Mouse (Mus musculus): Measurements from ENCODE around the gene Gns. TPM values are rescaled to one million over a fixed set of nuclear protein-coding genes. Genes with fewer than 3 reads are reported as not detected.

Gene Gns
- polyA plus RNA-seq, 1 experiment from 2014 or later = 36.9 TPM

DNA sequence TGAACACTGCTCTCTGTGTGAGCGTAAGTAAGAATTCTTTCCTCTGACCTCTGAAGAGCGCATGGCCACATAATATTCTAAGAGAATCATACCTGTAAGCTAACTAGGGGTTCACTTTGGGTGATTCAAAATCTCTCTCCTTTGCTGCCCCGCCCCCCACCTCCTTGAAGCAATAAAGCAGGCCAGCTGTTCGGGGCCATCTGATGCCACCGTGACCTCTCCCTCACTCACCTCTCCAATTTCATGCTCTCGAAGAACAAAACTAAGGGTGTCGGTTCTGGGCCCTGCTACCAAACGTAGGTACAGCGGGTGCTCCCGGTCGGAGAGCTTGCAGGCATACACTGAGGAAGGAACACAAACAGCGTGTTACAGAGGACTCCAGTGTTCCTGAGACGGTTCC, 49.2 kb downstream of the Gns start:
- H3K4me3 ChIP-seq (replicated peaks) = no peak overlapping the region
- H3K4me2 ChIP-seq (replicated peaks) = no peak overlapping the region
- no peak overlapping the region for H3K27ac ChIP-seq
- H3K9ac ChIP-seq (replicated peaks) = no peak overlapping the region
- no peaks in the 10 kb centered on the region for H3K9me3 ChIP-seq
- WGBS = 89% methylated on average over 13 of the region's 13 CpGs
- H3K36me3 ChIP-seq = no peaks in the 10 kb centered on the region
- no peaks in the 10 kb centered on the region for H3K27me3 ChIP-seq
- H3K4me1 ChIP-seq (replicated peaks) = peaks cover 8% of the 10 kb centered on the region; the same call in 1 of the 2 replicates
- ATAC-seq = no peak

DNA sequence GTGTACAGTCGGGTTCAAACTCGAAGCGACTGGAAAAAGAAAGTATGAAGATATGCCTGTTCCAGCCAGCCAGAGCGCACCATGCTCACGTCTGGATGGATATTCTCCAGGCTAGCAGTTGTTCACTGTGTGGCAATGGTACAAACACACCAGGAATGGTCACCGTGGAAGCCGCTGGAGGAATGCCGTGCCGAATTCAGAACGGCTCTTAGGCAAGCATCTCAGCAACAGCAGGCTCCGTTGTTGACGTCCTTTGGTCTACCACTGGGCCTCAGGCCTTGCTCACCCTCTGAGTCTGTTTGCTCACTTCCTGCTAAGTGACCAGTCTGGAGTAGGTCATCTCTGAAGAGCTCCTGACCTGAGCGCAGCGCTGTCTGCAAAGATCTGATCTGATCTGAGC, 53.9 kb downstream of the Gns start:
- no peak for ATAC-seq
- Histone ChIP-seq H3K27ac (no peak overlapping the region), H3K9ac (replicated peaks) (no peak overlapping the region), H3K4me1 (replicated peaks) (peaks cover 20% of the 10 kb centered on the region), H3K36me3 (no peaks in the 10 kb centered on the region), H3K27me3 (no peaks in the 10 kb centered on the region), H3K9me3 (no peaks in the 10 kb centered on the region), H3K4me2 (replicated peaks) (no peak overlapping the region), H3K4me3 (replicated peaks) (no peak overlapping the region)
- WGBS = 74% methylated on average over 14 of the region's 14 CpGs

DNA sequence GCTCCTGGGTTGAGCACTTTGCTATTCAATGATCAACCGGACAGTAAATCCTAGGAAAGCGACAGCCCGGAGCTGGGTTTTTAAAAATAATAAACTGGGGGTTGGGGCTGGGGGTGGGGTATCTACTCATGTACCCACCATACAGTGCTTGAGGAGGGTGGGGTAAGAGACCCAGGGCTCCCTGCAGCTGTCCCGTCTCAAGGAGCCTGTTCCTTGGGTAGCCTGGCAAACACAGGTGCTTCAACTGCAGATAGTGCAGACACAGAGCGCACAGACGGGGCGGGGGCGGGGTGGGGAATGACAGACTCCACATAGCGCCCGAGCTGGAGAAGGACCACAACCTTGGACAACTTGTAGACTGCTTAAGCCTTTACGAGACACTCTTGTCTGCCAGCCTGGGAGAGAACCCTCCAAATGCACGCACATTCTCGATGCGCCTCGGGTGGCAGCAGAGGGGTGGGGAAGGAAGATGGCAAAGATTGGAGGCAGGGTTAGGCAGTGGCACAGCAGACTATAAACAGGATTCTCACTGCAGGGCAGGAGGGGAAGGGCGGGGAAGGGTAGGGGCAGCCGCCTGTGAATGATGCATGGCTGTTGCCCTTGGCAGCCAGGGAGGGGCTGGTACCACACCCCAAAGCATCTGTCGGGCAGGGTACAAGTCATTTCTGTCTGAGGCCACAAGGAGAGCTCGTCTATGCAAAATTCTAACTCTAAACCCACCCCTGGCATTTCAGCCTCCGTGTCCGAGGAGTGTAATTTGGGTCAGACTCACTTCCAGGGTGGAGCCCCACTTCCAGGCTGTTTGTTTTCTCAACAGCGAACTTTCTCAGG, 55.0 kb downstream of the Gns start:
- H3K9ac ChIP-seq (replicated peaks) = no peak overlapping the region
- H3K4me3 ChIP-seq (replicated peaks) = no peak overlapping the region
- peak; percentile 55 for ATAC-seq
- peaks cover 26% of the 10 kb centered on the region for H3K4me1 ChIP-seq (replicated peaks)
- no peaks in the 10 kb centered on the region for H3K27me3 ChIP-seq
- H3K36me3 ChIP-seq = no peaks in the 10 kb centered on the region
- no peak overlapping the region for H3K27ac ChIP-seq
- no peak overlapping the region for H3K4me2 ChIP-seq (replicated peaks)
- H3K9me3 ChIP-seq = no peaks in the 10 kb centered on the region
- WGBS = 74% methylated on average over 22 of the region's 22 CpGs

DNA sequence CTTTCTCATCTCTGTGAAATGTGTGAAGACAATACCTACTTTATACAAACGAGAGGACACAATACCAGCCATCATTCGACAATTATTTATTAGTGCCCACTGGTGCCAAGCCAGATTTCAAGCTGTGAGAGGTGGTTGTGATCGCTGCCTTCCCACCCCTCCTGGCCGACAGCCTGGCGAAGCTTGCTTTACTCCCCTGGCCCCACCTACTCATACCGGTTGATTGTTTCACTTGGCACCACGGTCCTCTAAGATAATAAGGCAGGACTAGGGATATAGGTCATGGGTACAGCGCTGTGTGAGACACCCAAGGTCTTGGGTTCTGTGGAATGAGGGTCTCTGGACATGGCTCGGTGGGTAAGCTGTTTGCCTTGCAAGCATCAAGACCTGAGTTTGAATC, 56.1 kb downstream of the Gns start:
- Histone ChIP-seq H3K4me3 (replicated peaks) (no peak overlapping the region), H3K9ac (replicated peaks) (no peak overlapping the region), H3K4me1 (replicated peaks) (peaks cover 26% of the 10 kb centered on the region), H3K27me3 (no peaks in the 10 kb centered on the region), H3K27ac (no peak overlapping the region), H3K36me3 (no peaks in the 10 kb centered on the region), H3K9me3 (no peaks in the 10 kb centered on the region), H3K4me2 (replicated peaks) (no peak overlapping the region)
- ATAC-seq = no peak
- 85% methylated on average over 9 of the region's 9 CpGs for WGBS

DNA sequence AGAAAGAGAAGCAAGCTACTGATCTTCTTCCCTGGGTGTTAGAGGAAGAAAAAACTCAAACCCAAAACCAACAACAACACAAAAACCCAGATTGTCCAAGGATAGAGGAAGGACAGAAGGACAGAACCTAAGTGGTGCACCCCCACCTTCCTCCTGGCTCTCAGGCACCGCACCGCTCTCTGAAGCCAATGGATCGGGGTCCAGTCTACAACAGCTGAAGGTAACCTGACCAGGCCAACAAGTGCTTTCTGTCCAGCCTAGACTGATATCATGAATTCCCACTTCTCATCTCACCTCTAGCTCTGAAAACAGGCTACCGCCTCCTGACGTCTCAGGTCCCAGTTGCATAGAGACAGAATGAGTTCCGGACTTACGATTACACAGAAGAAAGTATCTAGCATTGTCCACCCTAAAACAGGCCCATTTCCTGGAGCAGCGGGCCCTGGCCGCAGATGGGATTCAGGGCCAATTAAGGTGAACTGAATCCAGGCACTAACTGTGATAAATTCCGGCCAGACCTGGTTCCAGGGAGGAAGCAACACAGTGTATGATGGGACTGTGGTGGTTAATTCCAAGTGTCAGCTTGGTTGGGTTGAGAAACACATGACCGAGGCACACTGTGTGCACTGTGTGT, 56.9 kb downstream of the Gns start:
- Histone ChIP-seq H3K4me1 (replicated peaks) (peaks cover 26% of the 10 kb centered on the region), H3K9me3 (no peaks in the 10 kb centered on the region), H3K9ac (replicated peaks) (no peak overlapping the region), H3K36me3 (no peaks in the 10 kb centered on the region), H3K4me2 (replicated peaks) (no peak overlapping the region), H3K27ac (no peak overlapping the region), H3K4me3 (replicated peaks) (no peak overlapping the region), H3K27me3 (no peaks in the 10 kb centered on the region)
- WGBS = 94% methylated on average over 11 of the region's 11 CpGs
- no peak for ATAC-seq

DNA sequence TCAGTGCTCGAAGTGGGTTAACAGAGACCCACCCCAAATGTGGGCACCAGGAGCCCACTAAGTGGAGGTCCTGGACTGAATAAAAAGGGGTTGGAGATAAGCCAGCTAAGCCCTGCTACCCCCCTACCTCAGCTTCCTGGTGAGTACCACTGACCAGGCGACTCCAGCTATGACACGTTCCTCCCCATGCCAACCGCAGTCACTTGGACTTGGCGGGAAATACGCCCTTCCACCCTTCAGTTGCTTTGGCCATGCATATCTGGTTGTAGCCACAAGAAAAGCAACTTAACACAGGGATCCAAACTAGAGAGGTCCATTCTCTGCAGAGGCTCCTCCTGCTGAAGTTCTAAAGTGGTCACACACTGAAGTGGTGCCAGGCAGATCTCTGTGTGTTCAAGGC, 57.4 kb downstream of the Gns start:
- Histone ChIP-seq H3K27me3 (no peaks in the 10 kb centered on the region), H3K4me3 (replicated peaks) (no peak overlapping the region), H3K27ac (no peak overlapping the region), H3K36me3 (no peaks in the 10 kb centered on the region), H3K4me1 (replicated peaks) (peaks cover 26% of the 10 kb centered on the region), H3K9ac (replicated peaks) (no peak overlapping the region), H3K4me2 (replicated peaks) (no peak overlapping the region), H3K9me3 (no peaks in the 10 kb centered on the region)
- WGBS = 90% methylated on average over 6 of the region's 6 CpGs
- no peak for ATAC-seq

DNA sequence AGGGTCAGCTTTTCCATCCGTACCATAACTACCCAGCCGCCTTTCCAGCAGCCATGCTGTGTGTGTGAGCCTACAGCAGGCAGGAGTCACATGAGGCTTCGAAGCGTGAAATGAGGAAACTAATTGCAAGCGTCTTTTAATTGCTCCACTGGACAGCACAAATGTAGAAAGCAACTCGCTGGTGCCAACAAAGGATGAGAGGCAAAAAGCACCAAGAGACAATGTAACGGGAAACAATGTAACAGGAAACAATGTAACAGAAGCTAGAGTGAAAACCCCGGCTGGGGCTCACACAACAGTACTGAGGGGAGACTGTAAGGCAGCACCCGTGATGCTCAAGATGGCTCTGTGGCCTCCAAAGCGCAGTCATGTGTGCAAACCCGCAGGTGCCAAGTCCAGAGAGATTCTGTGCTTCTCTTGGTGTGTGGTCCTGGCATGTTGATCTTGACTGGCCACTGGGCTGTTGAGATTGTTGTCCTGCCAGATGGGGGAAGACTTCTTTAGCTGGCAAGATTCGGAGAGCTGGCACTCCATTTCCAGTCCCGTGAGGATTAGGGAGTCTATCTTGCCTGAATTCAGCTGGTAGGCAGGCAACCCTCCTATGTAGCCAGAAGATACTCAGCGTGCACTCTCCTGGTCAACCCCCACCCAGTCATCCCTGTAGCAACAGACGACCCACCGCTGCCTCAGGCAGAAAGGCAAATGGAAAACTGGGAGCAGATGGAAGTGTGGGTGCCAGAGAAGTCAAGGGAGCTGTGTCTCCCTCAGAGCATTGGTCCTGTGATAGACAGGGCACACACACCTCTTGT, 58.9 kb downstream of the Gns start:
- Histone ChIP-seq H3K4me1 (replicated peaks) (peaks cover 26% of the 10 kb centered on the region), H3K9me3 (no peaks in the 10 kb centered on the region), H3K4me2 (replicated peaks) (no peak overlapping the region), H3K36me3 (no peaks in the 10 kb centered on the region), H3K9ac (replicated peaks) (0 out of 2 replicates have a peak overlapping the region, but pooled peaks have one; percentile 4), H3K27me3 (no peaks in the 10 kb centered on the region), H3K27ac (peak overlapping the region; percentile 22), H3K4me3 (replicated peaks) (no peak overlapping the region)
- peak; percentile 56; the same call in 1 of the 2 replicates for ATAC-seq
- WGBS = 38% methylated on average over 16 of the region's 16 CpGs

DNA sequence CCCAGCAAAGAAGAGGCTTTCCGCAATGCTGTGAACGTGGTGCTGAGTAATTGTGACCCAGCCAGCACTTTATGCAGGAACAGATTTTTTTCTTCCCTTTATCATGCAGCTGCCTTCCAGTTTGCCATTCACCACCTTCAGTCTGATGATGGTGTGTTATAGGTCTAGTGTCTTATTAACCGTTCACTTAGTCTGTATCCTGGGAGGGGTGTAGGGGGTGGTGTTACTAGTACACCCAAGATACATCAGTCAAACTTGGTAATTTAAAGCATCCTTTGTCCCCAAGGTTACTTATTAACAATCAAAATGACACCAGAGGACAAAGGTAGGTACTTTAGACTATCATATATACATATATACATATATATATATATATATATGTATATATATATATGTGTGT, 59.6 kb downstream of the Gns start:
- WGBS = 79% methylated on average over 3 of the region's 3 CpGs
- Histone ChIP-seq H3K27ac (no peak overlapping the region), H3K4me3 (replicated peaks) (no peak overlapping the region), H3K9ac (replicated peaks) (no peak overlapping the region), H3K4me1 (replicated peaks) (peaks cover 20% of the 10 kb centered on the region), H3K9me3 (no peaks in the 10 kb centered on the region), H3K27me3 (no peaks in the 10 kb centered on the region), H3K36me3 (no peaks in the 10 kb centered on the region), H3K4me2 (replicated peaks) (no peak overlapping the region)
- ATAC-seq = no peak

DNA sequence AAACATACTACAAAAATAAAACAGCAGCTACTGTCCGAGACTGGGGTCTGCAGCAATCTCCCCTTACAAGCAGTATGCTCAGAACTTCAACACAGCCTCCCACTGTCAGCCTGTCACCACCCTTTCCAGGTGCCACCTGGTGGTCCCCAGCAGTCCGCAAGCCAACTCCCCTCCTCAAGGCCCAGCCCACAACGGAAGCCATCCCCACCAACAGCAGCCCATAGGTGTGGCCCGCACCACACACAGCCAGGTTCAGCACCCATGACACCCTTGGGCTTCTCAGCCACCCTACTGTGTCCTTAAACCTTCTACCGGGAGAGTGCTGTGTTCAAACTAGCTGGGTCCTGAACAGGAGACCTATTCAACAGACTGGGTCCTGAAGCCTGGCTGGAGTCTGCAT, 60.2 kb downstream of the Gns start:
- H3K36me3 ChIP-seq = no peaks in the 10 kb centered on the region
- no peak overlapping the region for H3K4me3 ChIP-seq (replicated peaks)
- no peak overlapping the region for H3K4me2 ChIP-seq (replicated peaks)
- 87% methylated on average over 5 of the region's 5 CpGs for WGBS
- peaks cover 20% of the 10 kb centered on the region for H3K4me1 ChIP-seq (replicated peaks)
- H3K9ac ChIP-seq (replicated peaks) = no peak overlapping the region
- no peaks in the 10 kb centered on the region for H3K9me3 ChIP-seq
- H3K27me3 ChIP-seq = no peaks in the 10 kb centered on the region
- ATAC-seq = no peak
- no peak overlapping the region for H3K27ac ChIP-seq

DNA sequence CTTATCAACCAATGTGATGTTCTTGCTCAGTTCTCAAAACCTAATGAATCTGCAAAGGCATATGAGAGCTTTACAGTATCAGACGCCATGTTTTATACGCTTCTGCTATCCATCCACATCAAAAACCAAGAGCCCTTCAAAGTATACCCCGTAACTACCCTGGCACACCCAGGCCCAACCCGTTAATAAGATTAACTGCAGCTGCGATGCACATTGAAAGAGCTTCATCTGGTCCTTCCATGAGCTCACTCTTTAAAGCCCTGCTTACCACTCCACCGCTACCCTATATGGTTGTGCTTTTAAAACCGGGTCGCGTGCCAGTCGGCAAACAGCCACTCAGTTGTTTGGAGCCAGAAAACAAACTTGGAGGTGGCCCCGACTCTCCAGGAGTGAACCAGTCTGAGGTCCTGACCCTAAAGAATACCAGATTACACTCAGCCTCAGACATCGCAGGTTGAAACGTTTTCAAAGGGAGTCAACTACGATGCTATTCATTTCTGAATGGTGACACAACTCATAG, 60.7 kb downstream of the Gns start:
- no peak overlapping the region for H3K4me2 ChIP-seq (replicated peaks)
- no peak overlapping the region for H3K9ac ChIP-seq (replicated peaks)
- H3K27ac ChIP-seq = no peak overlapping the region
- no peaks in the 10 kb centered on the region for H3K36me3 ChIP-seq
- no peak for ATAC-seq
- H3K9me3 ChIP-seq = no peaks in the 10 kb centered on the region
- H3K4me3 ChIP-seq (replicated peaks) = no peak overlapping the region
- no peaks in the 10 kb centered on the region for H3K27me3 ChIP-seq
- 84% methylated on average over 14 of the region's 14 CpGs for WGBS
- H3K4me1 ChIP-seq (replicated peaks) = peaks cover 24% of the 10 kb centered on the region

DNA sequence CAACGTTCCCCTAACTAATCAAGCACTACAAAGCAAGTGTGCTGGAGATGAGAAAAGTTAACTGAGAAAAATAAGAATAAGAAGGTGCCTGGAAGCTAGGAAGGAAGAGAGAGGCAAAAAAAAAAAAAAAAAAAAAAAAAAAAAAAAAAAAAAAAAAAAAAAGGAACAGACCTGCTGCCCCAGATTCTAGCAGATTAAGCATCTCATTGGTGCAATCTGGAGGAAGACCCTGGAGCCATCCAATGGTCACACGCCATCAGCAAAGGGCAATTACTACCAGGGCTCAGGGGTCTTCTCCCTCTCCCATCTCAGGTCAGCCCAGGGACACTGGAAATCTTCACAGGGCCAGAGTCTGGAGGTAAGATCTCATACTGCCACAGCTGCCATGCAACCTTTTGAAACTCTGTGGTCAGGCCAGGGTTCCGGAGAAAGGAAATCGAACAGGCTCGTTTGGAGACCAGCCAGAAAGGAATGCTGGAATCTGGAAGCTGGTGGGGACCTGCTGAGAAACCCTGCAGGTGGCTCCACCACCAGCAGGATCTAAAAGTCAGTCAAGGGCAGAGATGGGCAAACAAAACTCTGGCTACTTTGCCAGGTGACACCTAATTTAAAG, 61.7 kb downstream of the Gns start:
- ATAC-seq = no peak
- Histone ChIP-seq H3K27ac (no peak overlapping the region), H3K9ac (replicated peaks) (no peak overlapping the region), H3K4me2 (replicated peaks) (no peak overlapping the region), H3K9me3 (no peaks in the 10 kb centered on the region), H3K4me3 (replicated peaks) (no peak overlapping the region), H3K36me3 (no peaks in the 10 kb centered on the region), H3K27me3 (0 out of 2 replicates have a peak, but pooled peaks cover 2% of the 10 kb centered on the region), H3K4me1 (replicated peaks) (peaks cover 24% of the 10 kb centered on the region)
- 52% methylated on average over 5 of the region's 5 CpGs for WGBS

Measured in midbrain, embryonic 13.5 days (tissue).